Mouse (Mus musculus): ENCODE measurements around the gene Alppl2. TPM values are rescaled to one million over a fixed set of nuclear protein-coding genes. Genes with fewer than 3 reads are reported as not detected.

Alppl2 gene
- polyA plus RNA-seq, 1 experiment: not detected

- no peak for TF ChIP-seq TCF3 (IDR thresholded peaks at IDR 0.05; ENCODE audit: insufficient read length, low read depth)
- TF ChIP-seq E2F4 (IDR thresholded peaks at IDR 0.05; ENCODE audit: insufficient read depth): no peak
- TF ChIP-seq SRF (IDR thresholded peaks at IDR 0.05; ENCODE audit: control insufficient read depth, insufficient read length, low read depth): no peak
- no peak for TF ChIP-seq MAX (IDR thresholded peaks at IDR 0.05; ENCODE audit: low read depth)
- TF ChIP-seq USF1 (IDR thresholded peaks at IDR 0.05; ENCODE audit: low read depth): no peak
- TF ChIP-seq MYOG (IDR thresholded peaks at IDR 0.05; ENCODE audit: control insufficient read depth in 1 of 3, insufficient read depth in 1 of 3, insufficient read length in 2 of 3, low read depth in 2 of 3): no peak
- TF ChIP-seq POLR2A (IDR thresholded peaks at IDR 0.05; ENCODE audit: insufficient read length, low read depth): no peak
- no peak for TF ChIP-seq CEBPB (IDR thresholded peaks at IDR 0.05; ENCODE audit: insufficient read depth, poor library complexity, severe bottlenecking)
- TF ChIP-seq POLR2AphosphoS2 (IDR thresholded peaks at IDR 0.05; ENCODE audit: insufficient read length, low read depth): no peak
- TF ChIP-seq MYOD1 (IDR thresholded peaks at IDR 0.05; ENCODE audit: control insufficient read depth in 1 of 3, insufficient read length in 2 of 3, low read depth in 2 of 3): no peak
- no peak for TF ChIP-seq REST (IDR thresholded peaks at IDR 0.05; ENCODE audit: insufficient read depth, insufficient read length)
- no peak for TF ChIP-seq TCF12 (IDR thresholded peaks at IDR 0.05; ENCODE audit: insufficient read depth, poor library complexity, severe bottlenecking)
- Histone ChIP-seq H3K27me3 (ENCODE audit: control insufficient read depth, insufficient read depth, insufficient read length) (no peaks in the 10 kb centered on the region), H3K4me3 (no peak overlapping the region), H3ac (ENCODE audit: control insufficient read depth, insufficient read length) (no peak overlapping the region), H3K79me2 (ENCODE audit: control insufficient read depth, insufficient read depth) (no peaks in the 10 kb centered on the region), H3K36me3 (ENCODE audit: control insufficient read depth, insufficient read depth) (no peaks in the 10 kb centered on the region), H3K4me2 (ENCODE audit: low read depth) (no peak overlapping the region)
Observed at GRCm38 (mm10) chr1:87111719-87112354, 22.1 kb upstream of the Alppl2 start.

DNA sequence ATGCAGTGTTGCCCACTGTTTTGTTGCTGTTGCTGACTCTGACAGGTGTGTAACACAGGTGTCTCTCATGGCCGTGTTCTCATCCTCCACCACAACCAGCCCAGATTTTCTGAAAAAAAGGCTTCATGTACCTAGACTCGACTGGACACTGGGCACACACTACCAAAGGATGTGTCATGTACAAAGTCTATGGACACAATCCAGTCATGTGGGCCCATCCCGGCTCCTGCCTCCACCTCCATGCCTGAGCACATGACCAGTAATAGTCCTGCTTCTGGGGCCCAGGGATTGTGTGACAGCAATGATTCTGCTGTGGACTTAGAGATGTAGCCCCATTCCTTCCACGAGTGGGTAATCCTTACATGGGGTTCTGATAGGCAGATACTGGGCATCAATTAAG is 18.8 kb upstream of the Alppl2 start:
- Histone ChIP-seq H3K4me3 (no peak overlapping the region), H3K27me3 (ENCODE audit: control insufficient read depth, insufficient read depth, insufficient read length) (no peaks in the 10 kb centered on the region), H3K79me2 (ENCODE audit: control insufficient read depth, insufficient read depth) (no peaks in the 10 kb centered on the region), H3ac (ENCODE audit: control insufficient read depth, insufficient read length) (no peak overlapping the region), H3K4me2 (ENCODE audit: low read depth) (no peak overlapping the region), H3K36me3 (ENCODE audit: control insufficient read depth, insufficient read depth) (no peaks in the 10 kb centered on the region)
- TF ChIP-seq MAX (IDR thresholded peaks at IDR 0.05; ENCODE audit: low read depth): no peak

GRCm38 (mm10) chr1:87106536-87106935 is 16.8 kb upstream of the Alppl2 start:
- Histone ChIP-seq H3K79me2 (ENCODE audit: control insufficient read depth, insufficient read depth) (no peaks in the 10 kb centered on the region), H3K27me3 (ENCODE audit: control insufficient read depth, insufficient read depth, insufficient read length) (no peaks in the 10 kb centered on the region), H3K4me3 (no peak overlapping the region), H3K36me3 (ENCODE audit: control insufficient read depth, insufficient read depth) (no peaks in the 10 kb centered on the region), H3K4me2 (ENCODE audit: low read depth) (no peak overlapping the region), H3ac (ENCODE audit: control insufficient read depth, insufficient read length) (no peak overlapping the region)
- TF ChIP-seq MYOG (IDR thresholded peaks at IDR 0.05; ENCODE audit: control insufficient read depth in 1 of 3, insufficient read depth in 1 of 3, insufficient read length in 2 of 3, low read depth in 2 of 3) (no peak), SRF (IDR thresholded peaks at IDR 0.05; ENCODE audit: control insufficient read depth, insufficient read length, low read depth) (no peak), POLR2AphosphoS2 (IDR thresholded peaks at IDR 0.05; ENCODE audit: insufficient read length, low read depth) (no peak)

- Histone ChIP-seq H3K4me3 (no peak overlapping the region), H3K4me2 (ENCODE audit: low read depth) (no peak overlapping the region), H3ac (ENCODE audit: control insufficient read depth, insufficient read length) (no peak overlapping the region), H3K79me2 (ENCODE audit: control insufficient read depth, insufficient read depth) (no peaks in the 10 kb centered on the region), H3K27me3 (ENCODE audit: control insufficient read depth, insufficient read depth, insufficient read length) (no peaks in the 10 kb centered on the region), H3K36me3 (ENCODE audit: control insufficient read depth, insufficient read depth) (no peaks in the 10 kb centered on the region)
- TF ChIP-seq CEBPB (IDR thresholded peaks at IDR 0.05; ENCODE audit: insufficient read depth, poor library complexity, severe bottlenecking): no peak
- TF ChIP-seq USF1 (IDR thresholded peaks at IDR 0.05; ENCODE audit: low read depth): no peak
- no peak for TF ChIP-seq POLR2AphosphoS2 (IDR thresholded peaks at IDR 0.05; ENCODE audit: insufficient read length, low read depth)
- TF ChIP-seq MYOD1 (IDR thresholded peaks at IDR 0.05; ENCODE audit: control insufficient read depth in 1 of 3, insufficient read length in 2 of 3, low read depth in 2 of 3): no peak
- TF ChIP-seq TCF3 (IDR thresholded peaks at IDR 0.05; ENCODE audit: insufficient read length, low read depth): no peak
- no peak for TF ChIP-seq MAX (IDR thresholded peaks at IDR 0.05; ENCODE audit: low read depth)
- no peak for TF ChIP-seq E2F4 (IDR thresholded peaks at IDR 0.05; ENCODE audit: insufficient read depth)
- no peak for TF ChIP-seq TCF12 (IDR thresholded peaks at IDR 0.05; ENCODE audit: insufficient read depth, poor library complexity, severe bottlenecking)
- TF ChIP-seq SRF (IDR thresholded peaks at IDR 0.05; ENCODE audit: control insufficient read depth, insufficient read length, low read depth): no peak
Observed at GRCm38 (mm10) chr1:87103936-87104335, 14.2 kb upstream of the Alppl2 start.

GRCm38 (mm10) chr1:87102114-87102513 is 12.4 kb upstream of the Alppl2 start:
- no peak overlapping the region for H3K4me3 ChIP-seq
- peaks cover 3% of the 10 kb centered on the region for H3K27me3 ChIP-seq (ENCODE audit: control insufficient read depth, insufficient read depth, insufficient read length)
- H3K36me3 ChIP-seq (ENCODE audit: control insufficient read depth, insufficient read depth): no peaks in the 10 kb centered on the region
- H3K79me2 ChIP-seq (ENCODE audit: control insufficient read depth, insufficient read depth): no peaks in the 10 kb centered on the region
- TF ChIP-seq MAX (IDR thresholded peaks at IDR 0.05; ENCODE audit: low read depth): no peak
- no peak for TF ChIP-seq USF1 (IDR thresholded peaks at IDR 0.05; ENCODE audit: low read depth)
- no peak for TF ChIP-seq TCF12 (IDR thresholded peaks at IDR 0.05; ENCODE audit: insufficient read depth, poor library complexity, severe bottlenecking)
- TF ChIP-seq MYOD1 (IDR thresholded peaks at IDR 0.05; ENCODE audit: control insufficient read depth in 1 of 3, insufficient read length in 2 of 3, low read depth in 2 of 3): no peak
- TF ChIP-seq CEBPB (IDR thresholded peaks at IDR 0.05; ENCODE audit: insufficient read depth, poor library complexity, severe bottlenecking): no peak
- no peak for TF ChIP-seq POLR2A (IDR thresholded peaks at IDR 0.05; ENCODE audit: insufficient read length, low read depth)
- no peak for TF ChIP-seq TCF3 (IDR thresholded peaks at IDR 0.05; ENCODE audit: insufficient read length, low read depth)
- no peak for TF ChIP-seq SRF (IDR thresholded peaks at IDR 0.05; ENCODE audit: control insufficient read depth, insufficient read length, low read depth)
- TF ChIP-seq E2F4 (IDR thresholded peaks at IDR 0.05; ENCODE audit: insufficient read depth): no peak
- no peak for TF ChIP-seq POLR2AphosphoS2 (IDR thresholded peaks at IDR 0.05; ENCODE audit: insufficient read length, low read depth)
- TF ChIP-seq MYOG (IDR thresholded peaks at IDR 0.05; ENCODE audit: control insufficient read depth in 1 of 3, insufficient read depth in 1 of 3, insufficient read length in 2 of 3, low read depth in 2 of 3): no peak
- no peak for TF ChIP-seq REST (IDR thresholded peaks at IDR 0.05; ENCODE audit: insufficient read depth, insufficient read length)
- no peak overlapping the region for H3ac ChIP-seq (ENCODE audit: control insufficient read depth, insufficient read length)
- no peak overlapping the region for H3K4me2 ChIP-seq (ENCODE audit: low read depth)
